Mouse (Mus musculus) limb, embryonic 12.5 days (tissue): ENCODE results near the gene Eps8l3. TPM values are rescaled to one million over a fixed set of nuclear protein-coding genes. Genes with fewer than 3 reads are reported as not detected.
"Not testable (repeated sequence)": the region's sequence is repeated elsewhere in the genome, so short reads cannot be mapped to it uniquely, and the experiment has no call there.

Source experiments
- ATAC-seq: fragments of 200-750 bp; cut with Nextera tagmentation; 2 replicates; pipeline ENCODE4 v1.8.0; 2017; ENCODE audit warnings: low read depth, moderate TSS enrichment; ENCODE audit not compliant: insufficient number of reproducible peaks, insufficient read depth, low FRiP score, low TSS enrichment
- H3K27ac ChIP-seq: fragments of 300-500 bp; sonication (generic); 2 replicates; pipeline ENCODE4 v1.5.1; 2016; ENCODE audit warnings: mild to moderate bottlenecking, moderate library complexity
- H3K27me3 ChIP-seq: fragments of 300-500 bp; sonication (generic); 2 replicates; pipeline ENCODE4 v1.6.1; 2016; ENCODE audit warnings: mild to moderate bottlenecking, moderate library complexity
- H3K36me3 ChIP-seq: fragments of 300-500 bp; sonication (generic); 2 replicates; pipeline ENCODE4 v1.6.1; 2016; ENCODE audit warnings: mild to moderate bottlenecking, moderate library complexity
- H3K4me1 ChIP-seq: fragments of 300-500 bp; sonication (generic); replicated peaks from 2 replicates; pipeline ENCODE4 v1.6.1; 2016
- H3K4me2 ChIP-seq: fragments of 300-500 bp; sonication (generic); 2 replicates; pipeline ENCODE4 v1.6.1; 2016; ENCODE audit warnings: mild to moderate bottlenecking, moderate library complexity
- H3K4me3 ChIP-seq: fragments of 300-500 bp; sonication (generic); replicated peaks from 2 replicates; pipeline ENCODE4 v1.5.1; 2016; ENCODE audit warnings: mild to moderate bottlenecking
- H3K9ac ChIP-seq: fragments of 300-500 bp; sonication (generic); replicated peaks from 2 replicates; pipeline ENCODE4 v1.6.1; 2016; ENCODE audit warnings: mild to moderate bottlenecking, moderate library complexity
- H3K9me3 ChIP-seq: fragments of 300-500 bp; sonication (generic); 2 replicates; pipeline ENCODE4 v1.6.1; 2016; ENCODE audit warnings: mild to moderate bottlenecking, moderate library complexity
- WGBS: fragments of 180-500 bp; shearing (Covaris S2); methylation state at CpG from one replicate; pipeline ENCODE4 v1.1.7; 2016; 5-methylcytosine and 5-hydroxymethylcytosine counted together
- polyA plus RNA-seq: library from polyadenylated mRNA; unstranded; fragments of >200 nt; fragmentation: Nextera tagmentation; extraction: Ambion mirVana; gene quantifications from 2 replicates; pipeline ENCODE4 v1.2.1, GENCODE M21; 2016

Eps8l3 gene
- polyA plus RNA-seq, 1 experiment from 2014 or later, result not detected

DNA sequence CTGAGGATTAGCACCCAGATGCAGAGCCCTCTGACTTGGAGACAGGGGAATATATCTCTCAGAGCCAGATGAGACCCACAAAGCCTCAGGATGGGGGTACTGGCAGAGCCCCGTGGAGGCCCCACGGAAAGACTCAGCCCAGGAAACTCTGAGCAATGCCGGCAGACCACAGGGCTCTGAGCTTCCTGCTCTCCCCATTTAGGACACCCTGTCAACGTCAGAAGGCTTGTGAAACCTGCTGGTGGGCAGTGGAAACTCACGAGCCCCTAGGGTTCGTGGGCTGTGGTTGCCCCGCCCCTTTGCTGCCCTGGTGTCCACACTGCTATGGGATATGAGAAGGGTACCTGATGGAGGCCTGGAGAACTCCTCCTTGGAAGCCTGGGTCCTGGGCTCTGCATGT lies 24.2 kb upstream of the Eps8l3 start:
- H3K36me3 ChIP-seq, result no peaks in the 10 kb centered on the region
- ATAC-seq, result no peak
- H3K9ac ChIP-seq, result no peak overlapping the region
- no peaks in the 10 kb centered on the region for H3K9me3 ChIP-seq
- H3K4me1 ChIP-seq, result peaks cover 52% of the 10 kb centered on the region
- H3K27me3 ChIP-seq, result no peaks in the 10 kb centered on the region
- WGBS, result 43% methylated on average over 7 of the region's 7 CpGs
- no peak overlapping the region for H3K4me2 ChIP-seq
- 0 out of 2 replicates have a peak overlapping the region, but pooled peaks have one; percentile 18 for H3K27ac ChIP-seq
- H3K4me3 ChIP-seq, result no peak overlapping the region

GRCm38 (mm10) chr3:107853232-107854181 lies 23.5 kb upstream of the Eps8l3 start:
- no peak overlapping the region for H3K4me3 ChIP-seq
- H3K9me3 ChIP-seq, result no peaks in the 10 kb centered on the region
- no peak overlapping the region for H3K4me2 ChIP-seq
- WGBS, result 82% methylated on average over 17 of the region's 17 CpGs
- H3K4me1 ChIP-seq, result peaks cover 49% of the 10 kb centered on the region
- H3K9ac ChIP-seq, result no peak overlapping the region
- H3K27ac ChIP-seq, result 0 out of 2 replicates have a peak overlapping the region, but pooled peaks have one; percentile 18
- H3K36me3 ChIP-seq, result no peaks in the 10 kb centered on the region
- ATAC-seq, result no peak
- H3K27me3 ChIP-seq, result no peaks in the 10 kb centered on the region

GRCm38 (mm10) chr3:107855368-107855767 lies 21.7 kb upstream of the Eps8l3 start:
- no peak overlapping the region for H3K27ac ChIP-seq
- ATAC-seq, result no peak

DNA sequence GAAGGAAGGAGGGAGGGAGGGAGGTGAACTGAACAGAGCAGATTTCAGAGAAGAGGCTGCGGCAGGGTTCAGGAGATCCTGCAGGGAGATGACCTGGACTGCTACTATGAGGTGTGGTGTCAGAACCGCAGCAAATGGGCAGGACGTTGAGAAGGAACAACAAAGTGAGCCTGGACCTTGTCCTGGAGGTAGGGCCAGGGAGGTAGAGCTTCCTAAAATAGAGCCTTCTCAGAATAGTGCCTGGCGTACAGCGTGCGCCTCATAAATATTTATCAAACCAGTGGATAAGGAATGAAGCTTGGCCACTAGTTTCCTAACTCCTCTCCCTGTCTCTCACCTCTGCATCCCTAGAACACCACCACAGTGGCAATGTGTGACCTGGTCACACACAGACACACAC lies 19.4 kb upstream of the Eps8l3 start:
- WGBS, result 67% methylated on average over 6 of the region's 6 CpGs
- H3K4me1 ChIP-seq, result peaks cover 17% of the 10 kb centered on the region
- no peak overlapping the region for H3K9ac ChIP-seq
- no peaks in the 10 kb centered on the region for H3K9me3 ChIP-seq
- H3K4me2 ChIP-seq, result no peak overlapping the region
- H3K27me3 ChIP-seq, result no peaks in the 10 kb centered on the region
- ATAC-seq, result no peak
- no peak overlapping the region for H3K4me3 ChIP-seq
- H3K36me3 ChIP-seq, result no peaks in the 10 kb centered on the region
- H3K27ac ChIP-seq, result no peak overlapping the region

More at GRCm38 (mm10) chr3:107855368-107855767, 21.7 kb upstream of the Eps8l3 start:
- Histone ChIP-seq H3K4me1 (peaks cover 33% of the 10 kb centered on the region), H3K4me2 (no peak overlapping the region), H3K27me3 (no peaks in the 10 kb centered on the region), H3K36me3 (no peaks in the 10 kb centered on the region), H3K9ac (no peak overlapping the region), H3K4me3 (no peak overlapping the region), H3K9me3 (no peaks in the 10 kb centered on the region)
- 37% methylated on average over 13 of the region's 13 CpGs for WGBS

GRCm38 (mm10) chr3:107861483-107861882 lies 15.5 kb upstream of the Eps8l3 start:
- ATAC-seq, H3K4me2 ChIP-seq, H3K36me3 ChIP-seq, H3K27me3 ChIP-seq, H3K4me1 ChIP-seq, H3K9ac ChIP-seq, H3K27ac ChIP-seq, H3K9me3 ChIP-seq, H3K4me3 ChIP-seq: not testable (repeated sequence)
- 87% methylated on average over 5 of the region's 5 CpGs for WGBS

- no peak overlapping the region for H3K4me2 ChIP-seq
- ATAC-seq, result no peak
- H3K9ac ChIP-seq, result no peak overlapping the region
- 67% methylated on average over 2 of the region's 2 CpGs for WGBS
- no peak overlapping the region for H3K4me3 ChIP-seq
- no peaks in the 10 kb centered on the region for H3K9me3 ChIP-seq
- no peak overlapping the region for H3K27ac ChIP-seq
- peaks cover 8% of the 10 kb centered on the region for H3K4me1 ChIP-seq
- H3K27me3 ChIP-seq, result no peaks in the 10 kb centered on the region
- H3K36me3 ChIP-seq, result no peaks in the 10 kb centered on the region
Observed at GRCm38 (mm10) chr3:107862471-107862870, 14.6 kb upstream of the Eps8l3 start.

DNA sequence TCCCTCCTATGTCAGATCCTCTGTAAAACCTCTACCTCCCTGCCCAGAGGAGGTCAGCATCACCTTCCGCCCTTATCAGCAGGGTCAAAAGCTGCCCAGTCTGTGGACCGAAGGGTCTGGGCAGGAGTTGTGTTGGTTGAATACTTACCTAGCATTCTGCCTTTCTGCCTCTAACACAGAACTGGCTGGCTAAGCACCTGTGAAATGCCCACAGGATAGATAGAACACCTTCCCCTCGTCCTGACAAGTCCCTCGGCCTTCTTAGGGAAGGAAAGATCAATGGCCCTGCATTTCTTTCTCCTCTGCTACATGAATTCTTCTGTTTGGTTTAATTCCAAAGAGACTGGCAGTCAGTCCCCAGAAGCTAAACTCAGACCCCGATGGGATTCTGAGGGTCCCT lies 13.6 kb upstream of the Eps8l3 start:
- 75% methylated on average over 5 of the region's 5 CpGs for WGBS
- H3K4me2 ChIP-seq, result no peak overlapping the region
- ATAC-seq, result no peak
- H3K4me3 ChIP-seq, result no peak overlapping the region
- no peaks in the 10 kb centered on the region for H3K9me3 ChIP-seq
- H3K27me3 ChIP-seq, result no peaks in the 10 kb centered on the region
- no peaks in the 10 kb centered on the region for H3K36me3 ChIP-seq
- H3K27ac ChIP-seq, result no peak overlapping the region
- no peak overlapping the region for H3K9ac ChIP-seq
- peaks cover 4% of the 10 kb centered on the region for H3K4me1 ChIP-seq

GRCm38 (mm10) chr3:107863898-107864603 lies 13.0 kb upstream of the Eps8l3 start:
- Histone ChIP-seq H3K4me3 (no peak overlapping the region), H3K9ac (no peak overlapping the region), H3K36me3 (no peaks in the 10 kb centered on the region), H3K27ac (no peak overlapping the region), H3K4me2 (no peak overlapping the region), H3K27me3 (no peaks in the 10 kb centered on the region), H3K9me3 (no peaks in the 10 kb centered on the region), H3K4me1 (peaks cover 6% of the 10 kb centered on the region; the same call in 1 of the 2 replicates)
- peak; percentile 53 for ATAC-seq
- 9% methylated on average over 2 of the region's 2 CpGs for WGBS

DNA sequence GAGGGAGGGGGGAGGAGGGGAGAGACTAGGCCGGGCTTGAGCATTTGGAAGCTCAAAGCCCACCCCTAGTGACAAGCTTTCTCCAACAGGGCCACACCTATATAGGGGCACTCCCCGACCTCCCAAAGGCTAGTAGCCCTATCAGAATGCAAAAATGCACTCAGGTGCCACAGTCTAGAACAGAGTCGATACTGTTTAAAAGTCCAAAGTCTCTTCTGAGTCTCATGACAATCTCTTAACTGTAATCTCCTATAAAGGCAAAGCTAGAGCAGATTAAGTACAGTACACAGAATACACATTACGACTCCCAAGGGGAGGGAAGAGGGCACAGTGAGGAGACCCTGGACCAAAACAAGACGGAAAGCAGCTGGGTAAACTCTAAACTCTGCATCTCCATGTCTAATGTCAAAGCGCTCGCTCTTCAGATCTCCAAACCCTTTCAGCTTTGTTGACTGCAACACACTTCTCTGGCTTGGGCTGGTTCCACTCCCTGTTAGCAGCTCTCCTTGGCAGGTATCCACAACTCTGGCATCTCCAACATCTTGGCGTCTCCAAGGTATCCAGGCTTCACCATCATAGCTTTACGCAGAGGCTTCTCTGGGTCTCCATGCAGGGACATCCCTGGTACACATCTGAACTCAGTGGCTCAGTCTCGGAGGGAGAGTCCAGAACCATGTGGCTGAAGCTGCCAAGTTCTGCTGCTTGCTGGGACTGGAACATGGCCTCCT lies 11.5 kb upstream of the Eps8l3 start:
- H3K27me3 ChIP-seq, result no peaks in the 10 kb centered on the region
- H3K4me2 ChIP-seq, result no peak overlapping the region
- H3K4me1 ChIP-seq, result peaks cover 14% of the 10 kb centered on the region; the same call in 1 of the 2 replicates
- no peak overlapping the region for H3K27ac ChIP-seq
- H3K36me3 ChIP-seq, result no peaks in the 10 kb centered on the region
- WGBS, result 71% methylated on average over 10 of the region's 10 CpGs
- ATAC-seq, result no peak
- H3K9ac ChIP-seq, result no peak overlapping the region
- H3K9me3 ChIP-seq, result no peaks in the 10 kb centered on the region
- no peak overlapping the region for H3K4me3 ChIP-seq

DNA sequence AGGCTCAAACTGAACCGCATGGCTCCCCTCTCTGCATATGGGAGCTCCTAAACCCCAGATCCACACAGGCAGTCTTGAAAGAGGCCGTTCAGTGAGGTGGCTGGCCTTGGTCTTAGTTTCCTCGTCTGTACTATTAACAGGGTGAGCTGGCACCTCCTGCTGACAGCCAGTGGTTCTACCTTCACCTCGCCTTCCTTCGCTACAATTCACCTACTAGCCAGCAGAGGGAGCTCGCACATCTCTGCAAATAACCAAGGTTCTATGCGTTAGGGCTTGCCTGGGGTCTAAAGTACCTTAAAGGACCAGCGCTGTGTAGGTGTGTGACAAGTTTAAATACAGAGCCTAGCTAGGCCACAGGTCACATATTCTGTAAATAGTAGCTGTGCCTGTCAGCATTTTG lies 9.9 kb upstream of the Eps8l3 start:
- Histone ChIP-seq H3K4me1 (peaks cover 14% of the 10 kb centered on the region; the same call in 1 of the 2 replicates), H3K4me3 (no peak overlapping the region), H3K36me3 (no peaks in the 10 kb centered on the region), H3K4me2 (no peak overlapping the region), H3K9me3 (no peaks in the 10 kb centered on the region), H3K9ac (no peak overlapping the region), H3K27me3 (no peaks in the 10 kb centered on the region), H3K27ac (no peak overlapping the region)
- 3% methylated on average over 8 of the region's 8 CpGs for WGBS
- peak; percentile 60 for ATAC-seq

- Histone ChIP-seq H3K4me3 (no peak overlapping the region), H3K9me3 (no peaks in the 10 kb centered on the region), H3K4me1 (peaks cover 17% of the 10 kb centered on the region), H3K27ac (no peak overlapping the region), H3K9ac (no peak overlapping the region), H3K36me3 (no peaks in the 10 kb centered on the region), H3K4me2 (no peak overlapping the region), H3K27me3 (no peaks in the 10 kb centered on the region)
- 88% methylated on average over 22 of the region's 22 CpGs for WGBS
- no peak for ATAC-seq
Observed at GRCm38 (mm10) chr3:107868452-107868851, 8.6 kb upstream of the Eps8l3 start.
